Mouse (Mus musculus) kidney, embryonic 16.5 days (tissue): ENCODE measurements around the gene Ddt. TPM values are rescaled to one million over a fixed set of nuclear protein-coding genes. Genes with fewer than 3 reads are reported as not detected.

ENCODE experiments used
- ATAC-seq: fragments of 200-750 bp; cut with Nextera tagmentation; 2 replicates; pipeline ENCODE4 v1.8.0; 2017; ENCODE audit warnings: moderate TSS enrichment; ENCODE audit not compliant: low FRiP score, low TSS enrichment
- H3K27ac ChIP-seq: fragments of 300-500 bp; sonication (generic); 2 replicates; pipeline ENCODE4 v1.5.1; 2014; ENCODE audit warnings: low read length
- H3K27me3 ChIP-seq: fragments of 300-500 bp; sonication (generic); 2 replicates; pipeline ENCODE4 v1.6.1; 2014; ENCODE audit warnings: low read length, control low read depth, mixed read lengths; ENCODE audit not compliant: insufficient read depth
- H3K36me3 ChIP-seq: fragments of 300-500 bp; sonication (generic); 2 replicates; pipeline ENCODE4 v1.6.1; 2014; ENCODE audit warnings: low read length, control low read depth, mixed read lengths; ENCODE audit not compliant: insufficient read depth
- H3K4me1 ChIP-seq: fragments of 300-500 bp; sonication (generic); 2 replicates; pipeline ENCODE4 v1.6.1; 2014; ENCODE audit warnings: low read length, control low read depth, mixed read lengths; ENCODE audit not compliant: insufficient read depth
- H3K4me2 ChIP-seq: fragments of 300-500 bp; sonication (generic); replicated peaks from 2 replicates; pipeline ENCODE4 v1.6.1; 2014; ENCODE audit warnings: low read depth, low read length
- H3K4me3 ChIP-seq: fragments of 300-500 bp; sonication (generic); 2 replicates; pipeline ENCODE4 v1.5.1; 2014; ENCODE audit warnings: mild to moderate bottlenecking, low read length
- H3K9ac ChIP-seq: fragments of 300-500 bp; sonication (generic); replicated peaks from 2 replicates; pipeline ENCODE4 v1.6.1; 2014; ENCODE audit warnings: low read length
- H3K9me3 ChIP-seq: fragments of 300-500 bp; sonication (generic); 2 replicates; pipeline ENCODE4 v1.6.1; 2016; ENCODE audit warnings: low read length, control low read depth
- WGBS: fragments of 180-500 bp; shearing (Covaris S2); extraction: QIAGEN DNeasy Blood & Tissue Kit; methylation state at CpG from one replicate; pipeline ENCODE4 v1.1.7; 2014; 5-methylcytosine and 5-hydroxymethylcytosine counted together
- polyA plus RNA-seq: library from polyadenylated mRNA; unstranded; fragments of >200 nt; fragmentation: Nextera tagmentation; extraction: Ambion mirVana; gene quantifications from 2 replicates; pipeline ENCODE4 v1.2.1, GENCODE M21; 2015

Ddt gene
- polyA plus RNA-seq, 1 experiment from 2014 or later = 80.2 TPM

- H3K27ac ChIP-seq = no peak overlapping the region
- peaks cover 59% of the 10 kb centered on the region for H3K36me3 ChIP-seq
- no peak overlapping the region for H3K4me3 ChIP-seq
- no peaks in the 10 kb centered on the region for H3K27me3 ChIP-seq
- peak; percentile 88 for ATAC-seq
- no peak overlapping the region for H3K4me2 ChIP-seq
- no peak overlapping the region for H3K9ac ChIP-seq
- 41% methylated on average over 3 of the region's 3 CpGs for WGBS
- no peaks in the 10 kb centered on the region for H3K9me3 ChIP-seq
- no peaks in the 10 kb centered on the region for H3K4me1 ChIP-seq
Observed at GRCm38 (mm10) chr10:75744017-75744416, 29.2 kb downstream of the Ddt start.

- ATAC-seq = no peak
- no peaks in the 10 kb centered on the region for H3K9me3 ChIP-seq
- H3K4me1 ChIP-seq = no peaks in the 10 kb centered on the region
- H3K4me3 ChIP-seq = no peak overlapping the region
- H3K4me2 ChIP-seq = no peak overlapping the region
- H3K27ac ChIP-seq = no peak overlapping the region
- H3K9ac ChIP-seq = no peak overlapping the region
- no peaks in the 10 kb centered on the region for H3K27me3 ChIP-seq
- peaks cover 61% of the 10 kb centered on the region for H3K36me3 ChIP-seq
- 93% methylated on average over 12 of the region's 12 CpGs for WGBS
Observed at GRCm38 (mm10) chr10:75743369-75743768, 29.8 kb downstream of the Ddt start.

DNA sequence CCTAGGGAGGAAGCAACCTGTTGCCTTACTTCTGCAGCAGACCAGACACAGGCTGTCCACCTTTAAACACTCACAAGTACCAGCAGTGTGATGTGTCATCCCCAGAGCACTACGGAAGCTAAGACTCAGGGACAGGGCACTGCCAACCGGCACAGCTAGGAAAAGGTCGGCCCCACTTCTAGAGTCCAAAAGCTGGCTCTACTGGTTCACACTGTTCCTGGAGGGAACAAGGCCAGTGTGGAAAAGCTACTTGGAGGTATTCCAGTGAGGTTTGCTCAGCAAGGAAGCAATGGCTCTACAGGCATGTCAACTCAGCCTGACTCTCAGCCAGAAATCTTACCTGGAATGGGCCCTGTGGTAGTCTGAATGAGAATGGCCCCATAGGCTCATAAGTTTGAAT lies 32.3 kb downstream of the Ddt start:
- 94% methylated on average over 3 of the region's 3 CpGs for WGBS
- ATAC-seq = no peak
- no peaks in the 10 kb centered on the region for H3K4me1 ChIP-seq
- H3K36me3 ChIP-seq = peaks cover 47% of the 10 kb centered on the region
- H3K27me3 ChIP-seq = no peaks in the 10 kb centered on the region
- H3K4me3 ChIP-seq = no peak overlapping the region
- no peaks in the 10 kb centered on the region for H3K9me3 ChIP-seq
- no peak overlapping the region for H3K9ac ChIP-seq
- H3K4me2 ChIP-seq = no peak overlapping the region
- no peak overlapping the region for H3K27ac ChIP-seq

GRCm38 (mm10) chr10:75725449-75725848 lies 47.8 kb downstream of the Ddt start:
- Histone ChIP-seq H3K4me3 (no peak overlapping the region), H3K36me3 (peaks cover 76% of the 10 kb centered on the region), H3K27ac (no peak overlapping the region), H3K27me3 (no peaks in the 10 kb centered on the region), H3K9ac (no peak overlapping the region), H3K4me2 (no peak overlapping the region), H3K9me3 (no peaks in the 10 kb centered on the region), H3K4me1 (no peaks in the 10 kb centered on the region)
- ATAC-seq = no peak
- 89% methylated on average over 7 of the region's 7 CpGs for WGBS

Other genes starting within 250 kb of the Ddt start
- gene Lrrc75b, start 213.1 kb downstream of the Ddt start, polyA plus RNA-seq = 3.3 and 3.8 TPM in 2 replicates
- gene Ggt1, start 211.8 kb downstream of the Ddt start, polyA plus RNA-seq = 244 and 292 TPM in 2 replicates
- gene Ggt5, start 184.1 kb downstream of the Ddt start, polyA plus RNA-seq = 6.4 and 9.5 TPM in 2 replicates
- 32.4 and 34.2 TPM in 2 replicates for gene Susd2, start 129.4 kb downstream of the Ddt start, polyA plus RNA-seq
- gene Cabin1, start 9.1 kb downstream of the Ddt start, polyA plus RNA-seq = 34.0 and 34.9 TPM in 2 replicates
- 0.59 TPM in 1 of 2 replicates, not detected in the other for gene Gm20441, start 7.5 kb upstream of the Ddt start, polyA plus RNA-seq
- 54.8 and 56.5 TPM in 2 replicates for gene Gstt3, start 8.0 kb upstream of the Ddt start, polyA plus RNA-seq
- gene Gstt1, start 25.2 kb upstream of the Ddt start, polyA plus RNA-seq = 16.5 and 19.7 TPM in 2 replicates
- not detected in 2 replicates for gene Gstt4, start 49.1 kb upstream of the Ddt start, polyA plus RNA-seq
- gene Gstt2, start 64.0 kb upstream of the Ddt start, polyA plus RNA-seq = 53.0 and 56.2 TPM in 2 replicates
- gene Mif, start 86.8 kb upstream of the Ddt start, polyA plus RNA-seq = 2,002 and 2,111 TPM in 2 replicates
- gene Derl3, start 120.0 kb upstream of the Ddt start, polyA plus RNA-seq = 4.0 and 4.4 TPM in 2 replicates
- gene Smarcb1, start 148.2 kb upstream of the Ddt start, polyA plus RNA-seq = 239 and 250 TPM in 2 replicates
- 198 and 237 TPM in 2 replicates for gene Chchd10, start 159.7 kb upstream of the Ddt start, polyA plus RNA-seq
- 62.1 and 70.5 TPM in 2 replicates for gene Mmp11, start 163.1 kb upstream of the Ddt start, polyA plus RNA-seq
- 0.40 and 0.50 TPM in 2 replicates for gene Gm867, start 167.3 kb upstream of the Ddt start, polyA plus RNA-seq
- 0.72 and 1.9 TPM in 2 replicates for gene Vpreb3, start 169.6 kb upstream of the Ddt start, polyA plus RNA-seq
- not detected in 2 replicates for gene Gm5134, start 181.1 kb upstream of the Ddt start, polyA plus RNA-seq